Comparison of ENCODE assay signal across 21 mouse cellular contexts in genomic region chr10:62242358-62242757, GRCm38 (mm10). TPM values are rescaled to one million over a fixed set of nuclear protein-coding genes. Genes with fewer than 3 reads are reported as not detected.
DNase-seq lines count a peak whose midpoint lies in the region; TF ChIP-seq lines count a peak whose summit lies in the region.
"Had no signal": no experiment of that assay in that cellular context is flagged by ENCODE, and none has a peak within 500 bp of the region (broad histone marks: within the 10 kb centered on the region; RNA-seq: fewer than 3 reads in every experiment).

No protein-coding gene starts in this region.

- no peaks in the 10 kb centered on the region for H3K36me3 ChIP-seq in thymus, adult 2 months (ENCODE audit: control insufficient read depth, insufficient read depth, low read length)
- H3K36me3 ChIP-seq: forebrain, embryonic 15.5 days; hindbrain, embryonic 15.5 days; kidney, embryonic 15.5 days; limb, embryonic 12.5 days; liver, embryonic 13.5 days; midbrain, embryonic 12.5 days; neural tube, embryonic 12.5 days had no signal

- H3K4me3 ChIP-seq in thymus, adult 2 months (ENCODE audit: control insufficient read depth, insufficient read depth, low read length): no peak overlapping the region
- H3K4me3 ChIP-seq: erythroblast, embryonic 14.5 days; forebrain, embryonic 15.5 days; heart, adult 2 months; hindbrain, embryonic 15.5 days; kidney, embryonic 15.5 days; limb, embryonic 12.5 days; liver, embryonic 13.5 days; midbrain, embryonic 12.5 days; neural tube, embryonic 12.5 days had no signal

- DNase-seq in thymus, postnatal 25 days: peak; percentile 21
- DNase-seq in thymus, adult 2 months: no peak
- peak; percentile 56 for DNase-seq in brain, adult 2 months (ENCODE audit: low read depth, low spot score)
- DNase-seq in lung, postnatal 10 days: peak; percentile 76
- no peak for DNase-seq in cerebellum, adult 18-20 months
- no peak for DNase-seq in kidney, adult 18-20 months
- DNase-seq in adrenal gland, postnatal 25 days: no peak
- DNase-seq: gastrocnemius, postnatal 25 days; liver, embryonic 13.5 days had no signal

- no peak for TF ChIP-seq CTCF in thymus, adult 2 months (IDR thresholded peaks at IDR 0.05; ENCODE audit: borderline replicate concordance, control insufficient read depth, extremely low read depth, insufficient read depth, low read length, poor library complexity)

- H3K27me3 ChIP-seq in thymus, adult 2 months (ENCODE audit: control insufficient read depth, insufficient read depth, low read length): no peaks in the 10 kb centered on the region
- H3K27me3 ChIP-seq: forebrain, embryonic 15.5 days; hindbrain, embryonic 15.5 days; kidney, embryonic 15.5 days; liver, embryonic 13.5 days had no signal

- peaks cover 3% of the 10 kb centered on the region; the same call in 1 of the 2 replicates for H3K4me1 ChIP-seq in thymus, adult 2 months (replicated peaks; ENCODE audit: control insufficient read depth, insufficient read depth, low read length)
- H3K4me1 ChIP-seq: limb, embryonic 12.5 days; midbrain, embryonic 12.5 days; neural tube, embryonic 12.5 days had no signal

- no peak overlapping the region for H3K27ac ChIP-seq in thymus, adult 2 months (ENCODE audit: control insufficient read depth, insufficient read depth, low read length)
- H3K27ac ChIP-seq: forebrain, embryonic 15.5 days; heart, adult 2 months; hindbrain, embryonic 15.5 days; kidney, embryonic 15.5 days; limb, embryonic 12.5 days; liver, embryonic 13.5 days; midbrain, embryonic 12.5 days; neural tube, embryonic 12.5 days had no signal

- no peak for TF ChIP-seq POLR2A in thymus, adult 2 months (IDR thresholded peaks at IDR 0.05; ENCODE audit: control insufficient read depth, extremely low read depth, insufficient read depth, low read length, poor library complexity)

- WGBS in thymus, adult 2 months: 82% methylated on average over 10 of the region's 10 CpGs

RNA-seq across cellular contexts. Expression of gene Tacr2, which starts 9.9 kb away (rescaled TPM):
- polyA plus RNA-seq in thymus, adult 2 months (2012; rRNA removed): 0.19 and 0.38 TPM in 2 replicates
- 36.1 and 52.0 TPM in 2 replicates for total RNA-seq in adrenal gland, postnatal 25 days (2021)
- total RNA-seq: gastrocnemius, postnatal 25 days; heart, adult 2 months; heart, postnatal 36 days; megakaryocyte progenitor cell, adult 5-6 weeks; MEL had no signal
- polyA plus RNA-seq: erythroblast, embryonic 14.5 days; forebrain, embryonic 15.5 days; heart, adult 2 months; heart, embryonic 14.5 days; hindbrain, embryonic 15.5 days; limb, embryonic 12.5 days; liver, embryonic 13.5 days; midbrain, embryonic 12.5 days; neural tube, embryonic 12.5 days had no signal

RNA-seq across cellular contexts. Expression of gene Tspan15, which starts 11.3 kb away (rescaled TPM):
- 12.7 and 13.7 TPM in 2 replicates for polyA plus RNA-seq in thymus, adult 2 months (2012; rRNA removed)
- 22.1 and 31.0 TPM in 2 replicates for total RNA-seq in adrenal gland, postnatal 25 days (2021)

Comparison
In these comparisons a context has a peak if more than half of its experiments do, and no peak if none do; other contexts are left out.
1. DNase-seq: peak in thymus, postnatal 25 days (single experiment), brain, adult 2 months (single experiment) and lung, postnatal 10 days (single experiment); none in thymus, adult 2 months (single experiment), cerebellum, adult 18-20 months (0 of 2), kidney, adult 18-20 months (single experiment) and adrenal gland, postnatal 25 days (single experiment).